Mouse (Mus musculus): ENCODE results near the gene Adcy5.

DNA sequence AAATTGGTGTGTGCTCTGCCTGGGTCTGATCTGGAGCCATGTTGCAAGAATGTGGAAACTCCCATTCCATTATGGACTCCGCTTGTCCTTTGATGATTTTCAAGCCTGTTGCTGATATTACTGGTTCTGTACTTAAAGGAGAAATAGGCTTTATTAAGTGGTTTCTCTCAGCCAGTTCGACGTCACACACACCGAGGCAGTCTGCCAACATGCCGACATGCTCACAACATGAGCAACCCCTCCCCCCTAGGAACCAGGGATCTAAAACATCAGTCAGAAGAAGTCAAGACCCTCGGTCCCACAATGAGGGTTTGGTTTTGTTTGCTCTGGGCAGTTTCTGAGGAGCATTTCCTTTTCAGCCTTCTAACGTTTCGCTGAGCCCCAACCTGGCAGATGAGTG lies 45.5 kb upstream of the Adcy5 start:
- no peak for TF ChIP-seq MYOD1 (IDR thresholded peaks at IDR 0.05; ENCODE audit: control insufficient read depth in 1 of 3, insufficient read length in 2 of 3, low read depth in 2 of 3)
- no peak for TF ChIP-seq E2F4 (IDR thresholded peaks at IDR 0.05; ENCODE audit: insufficient read depth)
- no peak for TF ChIP-seq TCF3 (IDR thresholded peaks at IDR 0.05; ENCODE audit: insufficient read length, low read depth)
- TF ChIP-seq MAX (IDR thresholded peaks at IDR 0.05; ENCODE audit: low read depth), result no peak
- TF ChIP-seq POLR2A (IDR thresholded peaks at IDR 0.05; ENCODE audit: insufficient read length, low read depth), result no peak
- no peak for TF ChIP-seq REST (IDR thresholded peaks at IDR 0.05; ENCODE audit: insufficient read depth, insufficient read length)
- TF ChIP-seq USF1 (IDR thresholded peaks at IDR 0.05; ENCODE audit: low read depth), result no peak
- TF ChIP-seq MYOG (IDR thresholded peaks at IDR 0.05; ENCODE audit: control insufficient read depth in 1 of 3, insufficient read depth in 1 of 3, insufficient read length in 2 of 3, low read depth in 2 of 3), result no peak
- no peak for TF ChIP-seq SRF (IDR thresholded peaks at IDR 0.05; ENCODE audit: control insufficient read depth, insufficient read length, low read depth)
- no peak for TF ChIP-seq TCF12 (IDR thresholded peaks at IDR 0.05; ENCODE audit: insufficient read depth, poor library complexity, severe bottlenecking)
- no peak for TF ChIP-seq CEBPB (IDR thresholded peaks at IDR 0.05; ENCODE audit: insufficient read depth, poor library complexity, severe bottlenecking)
- no peak for TF ChIP-seq POLR2AphosphoS2 (IDR thresholded peaks at IDR 0.05; ENCODE audit: insufficient read length, low read depth)
